In genomic region chr14:31620591-31621223, GRCm38 (mm10) we compare ENCODE assay signal across 30 mouse cellular contexts. TPM values are rescaled to one million over a fixed set of nuclear protein-coding genes. Genes with fewer than 3 reads are reported as not detected.
DNase-seq lines count a peak whose midpoint lies in the region; ATAC-seq and TF ChIP-seq lines count a peak whose summit lies in the region.
"Had no signal": no experiment of that assay in that cellular context is flagged by ENCODE, and none has a peak within 500 bp of the region (broad histone marks: within the 10 kb centered on the region; RNA-seq: fewer than 3 reads in every experiment).

No protein-coding gene starts in this region.

- H3K9ac ChIP-seq in embryonic facial prominence, embryonic 14.5 days (ENCODE audit: low read depth, low read length): no peak overlapping the region
- no peak overlapping the region for H3K9ac ChIP-seq in heart, embryonic 13.5 days
- H3K9ac ChIP-seq in kidney, embryonic 14.5 days (ENCODE audit: low read depth, low read length): no peak overlapping the region
- H3K9ac ChIP-seq: embryonic facial prominence, embryonic 13.5 days; hindbrain, embryonic 12.5 days; hindbrain, embryonic 15.5 days had no signal

- no peak overlapping the region for H3K27ac ChIP-seq in embryonic facial prominence, embryonic 14.5 days (replicated peaks; ENCODE audit: low read depth, low read length)
- H3K27ac ChIP-seq in embryonic facial prominence, embryonic 10.5 days (replicated peaks): no peak overlapping the region
- H3K27ac ChIP-seq in heart, embryonic 13.5 days (replicated peaks): 0 out of 2 replicates have a peak overlapping the region, but pooled peaks have one; percentile 8
- H3K27ac ChIP-seq in kidney, adult 2 months (ENCODE audit: insufficient read depth, low read depth, low read length): no peak overlapping the region
- H3K27ac ChIP-seq in kidney, embryonic 14.5 days (ENCODE audit: low read depth, low read length): no peak overlapping the region
- H3K27ac ChIP-seq: embryonic facial prominence, embryonic 13.5 days; forebrain, embryonic 10.5 days; gastrocnemius, adult 2 months; hindbrain, embryonic 12.5 days; hindbrain, embryonic 15.5 days had no signal

- no peaks in the 10 kb centered on the region for H3K4me1 ChIP-seq in embryonic facial prominence, embryonic 14.5 days (ENCODE audit: control insufficient read depth, insufficient read depth, low read length)
- no peaks in the 10 kb centered on the region for H3K4me1 ChIP-seq in embryonic facial prominence, embryonic 10.5 days
- H3K4me1 ChIP-seq in heart, embryonic 13.5 days: peaks cover 5% of the 10 kb centered on the region; the same call in 1 of the 2 replicates
- H3K4me1 ChIP-seq in kidney, adult 2 months (ENCODE audit: control insufficient read depth, insufficient read depth, low read length): no peaks in the 10 kb centered on the region
- H3K4me1 ChIP-seq in kidney, embryonic 14.5 days (ENCODE audit: control insufficient read depth, insufficient read depth, low read length): no peaks in the 10 kb centered on the region
- H3K4me1 ChIP-seq: embryonic facial prominence, embryonic 13.5 days; hindbrain, embryonic 12.5 days; hindbrain, embryonic 15.5 days had no signal

- no peaks in the 10 kb centered on the region for H3K27me3 ChIP-seq in embryonic facial prominence, embryonic 14.5 days (replicated peaks; ENCODE audit: control insufficient read depth, insufficient read depth, low read length)
- H3K27me3 ChIP-seq in embryonic facial prominence, embryonic 10.5 days (replicated peaks; ENCODE audit: low read depth, poor library complexity, severe bottlenecking): no peaks in the 10 kb centered on the region
- no peaks in the 10 kb centered on the region for H3K27me3 ChIP-seq in heart, embryonic 13.5 days (replicated peaks)
- H3K27me3 ChIP-seq in kidney, adult 2 months (replicated peaks; ENCODE audit: control insufficient read depth, insufficient read depth, low read length): no peaks in the 10 kb centered on the region
- no peaks in the 10 kb centered on the region for H3K27me3 ChIP-seq in kidney, embryonic 14.5 days (ENCODE audit: control insufficient read depth, insufficient read depth, low read length)
- H3K27me3 ChIP-seq: embryonic facial prominence, embryonic 13.5 days; hindbrain, embryonic 12.5 days; hindbrain, embryonic 15.5 days had no signal

- H3K9me3 ChIP-seq in embryonic facial prominence, embryonic 14.5 days (ENCODE audit: control insufficient read depth, low read length): no peaks in the 10 kb centered on the region
- no peaks in the 10 kb centered on the region for H3K9me3 ChIP-seq in embryonic facial prominence, embryonic 10.5 days
- H3K9me3 ChIP-seq in heart, embryonic 13.5 days: no peaks in the 10 kb centered on the region
- no peaks in the 10 kb centered on the region for H3K9me3 ChIP-seq in kidney, embryonic 14.5 days (ENCODE audit: control insufficient read depth, low read length)
- H3K9me3 ChIP-seq: embryonic facial prominence, embryonic 13.5 days; forebrain, embryonic 10.5 days; hindbrain, embryonic 12.5 days; hindbrain, embryonic 15.5 days had no signal

- WGBS in embryonic facial prominence, embryonic 14.5 days: 64% methylated on average over 9 of the region's 9 CpGs
- 81% methylated on average over 9 of the region's 9 CpGs for WGBS in embryonic facial prominence, embryonic 10.5 days
- WGBS in heart, embryonic 13.5 days: 63% methylated on average over 9 of the region's 9 CpGs
- WGBS in kidney, adult 2 months: 74% methylated on average over 9 of the region's 9 CpGs
- 80% methylated on average over 9 of the region's 9 CpGs for WGBS in kidney, embryonic 14.5 days

- H3K4me3 ChIP-seq in embryonic facial prominence, embryonic 14.5 days (ENCODE audit: low read depth, low read length): no peak overlapping the region
- H3K4me3 ChIP-seq in embryonic facial prominence, embryonic 10.5 days: no peak overlapping the region
- no peak overlapping the region for H3K4me3 ChIP-seq in heart, embryonic 13.5 days
- no peak overlapping the region for H3K4me3 ChIP-seq in kidney, adult 2 months (ENCODE audit: insufficient read depth, low read depth, low read length)
- no peak overlapping the region for H3K4me3 ChIP-seq in kidney, embryonic 14.5 days (ENCODE audit: low read length)
- H3K4me3 ChIP-seq: embryonic facial prominence, embryonic 13.5 days; forebrain, embryonic 10.5 days; gastrocnemius, adult 2 months; hindbrain, embryonic 12.5 days; hindbrain, embryonic 15.5 days had no signal

- TF ChIP-seq CTCF in kidney, adult 2 months (conservative IDR thresholded peaks at IDR 0.05; ENCODE audit: insufficient read depth, insufficient read length, low read depth, low read length): no peak

- no peak overlapping the region for H3K4me2 ChIP-seq in embryonic facial prominence, embryonic 14.5 days (ENCODE audit: low read depth, low read length)
- H3K4me2 ChIP-seq in heart, embryonic 13.5 days: no peak overlapping the region
- no peak overlapping the region for H3K4me2 ChIP-seq in kidney, embryonic 14.5 days (replicated peaks; ENCODE audit: low read depth, low read length)
- H3K4me2 ChIP-seq: embryonic facial prominence, embryonic 13.5 days; heart, embryonic 11.5 days; hindbrain, embryonic 12.5 days; hindbrain, embryonic 15.5 days had no signal

- DNase-seq in embryonic facial prominence, embryonic 14.5 days (ENCODE audit: low spot score): peak; percentile 73
- DNase-seq in embryonic facial prominence, embryonic 10.5 days (ENCODE audit: low spot score): no peak
- no peak for DNase-seq in heart, adult 8-10 months (ENCODE audit: low spot score)
- DNase-seq in kidney, adult 2 months: peak; percentile 24
- peak; percentile 8 for DNase-seq in lung, postnatal 25 days (ENCODE audit: low spot score)
- no peak for DNase-seq in lung, postnatal 36 days
- DNase-seq: adrenal gland, adult 8-10 months; adrenal gland, postnatal 25 days; cerebellum, adult 11 months; cerebellum, adult 2 months; cerebellum, adult 9-11 months; cerebellum, postnatal 25 days; gastrocnemius, adult 2 months; gastrocnemius, postnatal 14 days; heart, adult 18-20 months had no signal

- H3K36me3 ChIP-seq in embryonic facial prominence, embryonic 14.5 days (ENCODE audit: control insufficient read depth, insufficient read depth, low read length): 0 out of 2 replicates have a peak, but pooled peaks cover 7% of the 10 kb centered on the region
- no peaks in the 10 kb centered on the region for H3K36me3 ChIP-seq in embryonic facial prominence, embryonic 10.5 days (replicated peaks)
- peaks cover 7% of the 10 kb centered on the region; the same call in 1 of the 2 replicates for H3K36me3 ChIP-seq in heart, embryonic 13.5 days
- H3K36me3 ChIP-seq in kidney, adult 2 months (ENCODE audit: control insufficient read depth, insufficient read depth, low read length): peaks cover 2% of the 10 kb centered on the region; the same call in 1 of the 2 replicates
- no peaks in the 10 kb centered on the region for H3K36me3 ChIP-seq in kidney, embryonic 14.5 days (ENCODE audit: control insufficient read depth, insufficient read depth, low read length)
- H3K36me3 ChIP-seq: forebrain, embryonic 10.5 days; hindbrain, embryonic 12.5 days; hindbrain, embryonic 15.5 days had no signal

- no peak for TF ChIP-seq POLR2A in kidney, adult 2 months (IDR thresholded peaks at IDR 0.05; ENCODE audit: low read depth, low read length)

- peak; percentile 84; the same call in 1 of the 2 replicates for ATAC-seq in embryonic facial prominence, embryonic 14.5 days (ENCODE audit: low read depth)
- no peak for ATAC-seq in heart, embryonic 13.5 days (ENCODE audit: extremely low read depth, insufficient number of reproducible peaks, low FRiP score, low TSS enrichment)
- ATAC-seq in kidney, embryonic 14.5 days (ENCODE audit: low FRiP score, low TSS enrichment): no peak
- ATAC-seq: activated CD4-positive, CD25-positive, alpha-beta regulatory T cell, adult 4 months; forebrain, embryonic 16.5 days; intestine, postnatal 0 days had no signal

RNA-seq across cellular contexts. Expression of gene Gm49387, which starts 20.0 kb away (rescaled TPM):
- 0.47 and 0.84 TPM in 2 replicates for polyA plus RNA-seq in embryonic facial prominence, embryonic 14.5 days (2014; fragmentation: Nextera tagmentation; extraction: Ambion mirVana)
- 0.39 and 0.48 TPM in 2 replicates for polyA plus RNA-seq in embryonic facial prominence, embryonic 10.5 days (2016; fragmentation: Nextera tagmentation; extraction: Ambion mirVana)
- 2.1 TPM in 1 of 2 replicates, not detected in the other for polyA plus RNA-seq in heart, embryonic 13.5 days (2015; fragmentation: Nextera tagmentation; extraction: Ambion mirVana)
- total RNA-seq in heart, adult 8-10 months (2022): 1 to 10 TPM in 1 of 4 experiments, under 1 TPM in 2, not detected in 1; 0.46 to 1.1 (median 0.75) TPM
- not detected in 2 replicates for polyA plus RNA-seq in kidney, adult 2 months (2012; rRNA removed)
- polyA plus RNA-seq in kidney, embryonic 14.5 days (2014; fragmentation: Nextera tagmentation; extraction: Ambion mirVana): 3.3 TPM in 1 of 2 replicates, not detected in the other
- total RNA-seq: adrenal gland, adult 8-10 months; common myeloid progenitor, adult 5-6 weeks; ES-E14; gastrocnemius, postnatal 14 days; gastrocnemius, postnatal 4 days; hematopoietic stem cell, adult 5-6 weeks had no signal
- polyA plus RNA-seq: activated CD4-positive, CD25-positive, alpha-beta regulatory T cell, adult 4 months; cerebellum, adult 2 months; forebrain, embryonic 16.5 days; frontal cortex, adult 2 months; hindbrain, embryonic 15.5 days had no signal

RNA-seq across cellular contexts. Expression of gene Btd, which starts 20.1 kb away (rescaled TPM):
- 30.3 and 37.0 TPM in 2 replicates for polyA plus RNA-seq in embryonic facial prominence, embryonic 14.5 days (2014; fragmentation: Nextera tagmentation; extraction: Ambion mirVana)
- polyA plus RNA-seq in embryonic facial prominence, embryonic 10.5 days (2016; fragmentation: Nextera tagmentation; extraction: Ambion mirVana): 14.8 and 15.2 TPM in 2 replicates
- 19.8 and 25.3 TPM in 2 replicates for polyA plus RNA-seq in heart, embryonic 13.5 days (2015; fragmentation: Nextera tagmentation; extraction: Ambion mirVana)
- total RNA-seq in heart, adult 8-10 months (2022): 10 to 100 TPM in 3 of 4 experiments, 1 to 10 TPM in 1; 9.4 to 10.5 (median 10.4) TPM
- 119 and 134 TPM in 2 replicates for polyA plus RNA-seq in kidney, adult 2 months (2012; rRNA removed)
- polyA plus RNA-seq in kidney, embryonic 14.5 days (2014; fragmentation: Nextera tagmentation; extraction: Ambion mirVana): 27.9 and 30.9 TPM in 2 replicates

RNA-seq across cellular contexts. Expression of gene Hacl1, which starts 20.4 kb away (rescaled TPM):
- 13.3 and 13.4 TPM in 2 replicates for polyA plus RNA-seq in embryonic facial prominence, embryonic 14.5 days (2014; fragmentation: Nextera tagmentation; extraction: Ambion mirVana)
- 7.8 and 8.2 TPM in 2 replicates for polyA plus RNA-seq in embryonic facial prominence, embryonic 10.5 days (2016; fragmentation: Nextera tagmentation; extraction: Ambion mirVana)
- 10.2 and 10.7 TPM in 2 replicates for polyA plus RNA-seq in heart, embryonic 13.5 days (2015; fragmentation: Nextera tagmentation; extraction: Ambion mirVana)
- total RNA-seq in heart, adult 8-10 months (2022): 10 to 100 TPM; 12.2 to 14.6 (median 14.0) TPM
- polyA plus RNA-seq in kidney, adult 2 months (2012; rRNA removed): 129 and 154 TPM in 2 replicates
- 11.5 and 20.6 TPM in 2 replicates for polyA plus RNA-seq in kidney, embryonic 14.5 days (2014; fragmentation: Nextera tagmentation; extraction: Ambion mirVana)

RNA-seq across cellular contexts. Expression of gene Colq, which starts 29.6 kb away (rescaled TPM):
- 6.2 and 7.8 TPM in 2 replicates for polyA plus RNA-seq in embryonic facial prominence, embryonic 14.5 days (2014; fragmentation: Nextera tagmentation; extraction: Ambion mirVana)
- 0.35 and 0.82 TPM in 2 replicates for polyA plus RNA-seq in embryonic facial prominence, embryonic 10.5 days (2016; fragmentation: Nextera tagmentation; extraction: Ambion mirVana)
- 8.1 and 8.3 TPM in 2 replicates for polyA plus RNA-seq in heart, embryonic 13.5 days (2015; fragmentation: Nextera tagmentation; extraction: Ambion mirVana)
- 10 to 100 TPM in 2 of 4 experiments, 1 to 10 TPM in 2; 6.1 to 16.6 (median 11.6) TPM for total RNA-seq in heart, adult 8-10 months (2022)
- polyA plus RNA-seq in kidney, adult 2 months (2012; rRNA removed): 0.27 and 1.2 TPM in 2 replicates
- polyA plus RNA-seq in kidney, embryonic 14.5 days (2014; fragmentation: Nextera tagmentation; extraction: Ambion mirVana): 1.8 and 3.2 TPM in 2 replicates
- total RNA-seq: adrenal gland, postnatal 25 days; common myeloid progenitor, adult 5-6 weeks; hematopoietic stem cell, adult 5-6 weeks had no signal
- polyA plus RNA-seq: forebrain, embryonic 16.5 days had no signal

Comparison
In these comparisons a context has a peak if more than half of its experiments do, and no peak if none do; other contexts are left out.
1. DNase-seq: peak in embryonic facial prominence, embryonic 14.5 days (single experiment), kidney, adult 2 months (single experiment) and lung, postnatal 25 days (single experiment); none in embryonic facial prominence, embryonic 10.5 days (single experiment), heart, adult 8-10 months (single experiment) and lung, postnatal 36 days (single experiment).